In genomic region chr3:157533964-157534785, GRCm38 (mm10) we compare ENCODE assay signal across 8 mouse cellular contexts. TPM values are rescaled to one million over a fixed set of nuclear protein-coding genes. Genes with fewer than 3 reads are reported as not detected.
DNase-seq lines count a peak whose midpoint lies in the region; ATAC-seq lines count a peak whose summit lies in the region.

TSS of gene Zranb2 (plus strand) at chr3:157534160.

- peaks cover 37% of the 10 kb centered on the region for H3K27me3 ChIP-seq in hindbrain, embryonic 13.5 days

- H3K4me2 ChIP-seq in hindbrain, embryonic 13.5 days: peak within 1 kb of the TSS; percentile 77

- WGBS in hindbrain, embryonic 13.5 days: under 1% methylated on average over 80 of the region's 91 CpGs

- peak; percentile 91 for DNase-seq in T-cell, adult 2 months (ENCODE audit: low spot score)
- peak; percentile 97 to 98 for DNase-seq in cerebellum, postnatal 25 days
- peak; percentile 91 to 93 for DNase-seq in frontal cortex, postnatal 25 days (ENCODE audit: low spot score in 2 of 2)
- DNase-seq in layer of hippocampus, postnatal 36 days: peak; percentile 93
- peak; percentile 93 for DNase-seq in lung, postnatal 25 days (ENCODE audit: low spot score)
- DNase-seq in retina, adult 2 months (ENCODE audit: low read depth, low spot score): peak; percentile 91
- DNase-seq in thymus, postnatal 25 days: peak; percentile 93

- H3K36me3 ChIP-seq in hindbrain, embryonic 13.5 days: peaks cover 13% of the 10 kb centered on the region

- H3K4me3 ChIP-seq in hindbrain, embryonic 13.5 days: peak within 1 kb of the TSS; percentile 87

- H3K27ac ChIP-seq in hindbrain, embryonic 13.5 days: peak within 1 kb of the TSS; percentile 95

- H3K9me3 ChIP-seq in hindbrain, embryonic 13.5 days: no peaks in the 10 kb centered on the region

- peak; percentile 97 for ATAC-seq in hindbrain, embryonic 13.5 days (ENCODE audit: low FRiP score)

- H3K9ac ChIP-seq in hindbrain, embryonic 13.5 days: peak within 1 kb of the TSS; percentile 93

- H3K4me1 ChIP-seq in hindbrain, embryonic 13.5 days (replicated peaks): peaks cover 15% of the 10 kb centered on the region

RNA-seq across cellular contexts. Expression of gene Zranb2, which starts in this region (rescaled TPM):
- 118 TPM in 2 replicates for polyA plus RNA-seq in hindbrain, embryonic 13.5 days (2015; fragmentation: Nextera tagmentation; extraction: Ambion mirVana)
- 100 to 1,000 TPM; 137 to 139 TPM for total RNA-seq in layer of hippocampus, postnatal 36 days (2021)

Comparison
In these comparisons a context has a peak if more than half of its experiments do, and no peak if none do; other contexts are left out.
1. Peak in every context shown above with its lines: DNase-seq, ATAC-seq, H3K4me3 ChIP-seq and H3K27ac ChIP-seq.